Mouse (Mus musculus) CD4-positive, CD25-positive, alpha-beta regulatory T cell, adult 2 months (primary cell): ENCODE data around the gene Slc38a5.

Experiments used
- DNase-seq: peaks from one replicate; pipeline ENCODE4 v3.0.0-alpha.2; 2012; ENCODE audit warnings: low read depth, low spot score

Slc38a5 gene

DNA sequence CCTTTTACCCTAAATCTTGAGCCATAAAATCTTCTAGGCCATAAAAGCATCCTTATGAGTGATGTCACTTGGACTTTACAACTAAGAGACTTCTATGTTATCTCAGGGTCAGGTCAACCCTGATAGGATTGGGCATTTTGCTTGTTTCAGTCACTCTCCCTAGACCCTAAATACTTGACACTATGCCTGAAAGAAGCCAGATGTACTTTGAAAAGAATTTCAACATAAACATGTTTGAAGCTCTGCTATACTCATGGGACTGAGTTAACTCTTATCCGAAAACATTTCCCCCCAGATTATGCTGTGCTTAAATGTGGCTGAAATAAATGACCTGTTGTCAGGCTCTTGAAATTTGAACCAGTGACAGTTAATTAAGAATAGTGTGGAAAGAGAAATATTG is 38.4 kb downstream of the Slc38a5 start:
- DNase-seq: no peak

- DNase-seq: peak; percentile 77
These were observed 44.0 kb downstream of the Slc38a5 start for GRCm38 (mm10) chrX:8314905-8315304.

DNA sequence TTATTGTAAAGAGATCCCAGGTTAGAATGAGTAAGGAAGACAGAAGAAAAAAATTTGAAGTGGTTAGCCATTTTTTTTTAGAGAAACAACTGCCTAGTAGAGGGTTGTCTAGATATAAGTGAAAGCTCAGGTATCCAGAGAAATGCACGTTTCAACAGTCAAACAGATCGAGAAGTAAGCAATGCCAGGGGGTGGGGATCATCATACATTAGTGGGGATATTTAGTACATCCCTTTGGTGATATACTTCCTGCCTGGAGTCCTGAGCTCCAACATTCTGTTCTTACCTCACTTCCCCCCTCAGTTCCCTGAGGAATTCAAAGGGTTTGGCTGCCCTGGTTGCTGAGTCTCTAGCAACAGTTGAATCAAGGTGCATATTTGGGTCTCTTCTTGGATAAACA is 56.2 kb downstream of the Slc38a5 start, which contains the start of gene Ssxb10:
Ssxb10 (plus strand) TSS at position 301 of the 400 bp plus-strand sequence.
- no peak for DNase-seq
